Mouse (Mus musculus) forebrain, postnatal 0 days (tissue): ENCODE data around the gene Otulin. TPM values are rescaled to one million over a fixed set of nuclear protein-coding genes. Genes with fewer than 3 reads are reported as not detected.
A peak's percentile ranks its signal among the peaks of the same experiment; 100 is the strongest.

ENCODE experiments used
- ATAC-seq: fragments of 200-750 bp; cut with Nextera tagmentation; 2 replicates; pipeline ENCODE4 v1.8.0; 2017; ENCODE audit warnings: mild to moderate bottlenecking, moderate library complexity
- DNase-seq: peaks from one replicate; pipeline ENCODE4 v3.0.0-alpha.2; 2015
- H3K27ac ChIP-seq: fragments of 300-500 bp; sonication (generic); 2 replicates; pipeline ENCODE4 v1.5.1; 2014; ENCODE audit warnings: low read depth, mild to moderate bottlenecking, antibody characterized with exemption, low read length, moderate library complexity, mixed read lengths
- H3K27me3 ChIP-seq: fragments of 300-500 bp; sonication (generic); 2 replicates; pipeline ENCODE4 v1.6.1; 2014; ENCODE audit warnings: mild to moderate bottlenecking, low read length, mixed read lengths; ENCODE audit not compliant: insufficient read depth
- H3K36me3 ChIP-seq: fragments of 300-500 bp; sonication (generic); 2 replicates; pipeline ENCODE4 v1.6.1; 2014; ENCODE audit warnings: mild to moderate bottlenecking, moderate library complexity; ENCODE audit not compliant: insufficient read depth
- H3K4me1 ChIP-seq: fragments of 300-500 bp; sonication (generic); 2 replicates; pipeline ENCODE4 v1.6.1; 2014; ENCODE audit warnings: antibody characterized with exemption; ENCODE audit not compliant: insufficient read depth
- H3K4me2 ChIP-seq: fragments of 300-500 bp; sonication (generic); 2 replicates; pipeline ENCODE4 v1.6.1; 2014; ENCODE audit warnings: low read depth, mild to moderate bottlenecking, moderate library complexity
- H3K4me3 ChIP-seq: fragments of 300-500 bp; sonication (generic); 2 replicates; pipeline ENCODE4 v1.5.1; 2014; ENCODE audit warnings: low read depth, low read length, mixed read lengths
- H3K9ac ChIP-seq: fragments of 300-500 bp; sonication (generic); 2 replicates; pipeline ENCODE4 v1.6.1; 2014; ENCODE audit warnings: mild to moderate bottlenecking
- H3K9me3 ChIP-seq: fragments of 300-500 bp; sonication (generic); 2 replicates; pipeline ENCODE4 v1.6.1; 2016; ENCODE audit warnings: low read length
- CTCF ChIP-seq: sonication (generic); IDR thresholded peaks from 2 replicates; pipeline ENCODE4 v1.5.1; 2016; ENCODE audit warnings: antibody characterized with exemption, control low read depth, low read depth
- WGBS: fragments of 180-500 bp; shearing (Covaris S2); extraction: QIAGEN DNeasy Blood & Tissue Kit; methylation state at CpG from one replicate; pipeline ENCODE4 v1.1.7; 2014; 5-methylcytosine and 5-hydroxymethylcytosine counted together
- polyA plus RNA-seq: library from polyadenylated mRNA; unstranded; fragments of >200 nt; fragmentation: Nextera tagmentation; extraction: Ambion mirVana; gene quantifications from 2 replicates; pipeline ENCODE4 v1.2.1, GENCODE M21; 2015
- total RNA-seq: library from RNA; depleted of rRNA; stranded (reverse); fragments of >200 nt; gene quantifications from 2 replicates; pipeline ENCODE4 v1.2.3, GENCODE M21; 2014

Otulin gene
- total and polyA plus RNA-seq, 2 experiments from 2014 or later: 25.1 to 27.4 TPM

DNA sequence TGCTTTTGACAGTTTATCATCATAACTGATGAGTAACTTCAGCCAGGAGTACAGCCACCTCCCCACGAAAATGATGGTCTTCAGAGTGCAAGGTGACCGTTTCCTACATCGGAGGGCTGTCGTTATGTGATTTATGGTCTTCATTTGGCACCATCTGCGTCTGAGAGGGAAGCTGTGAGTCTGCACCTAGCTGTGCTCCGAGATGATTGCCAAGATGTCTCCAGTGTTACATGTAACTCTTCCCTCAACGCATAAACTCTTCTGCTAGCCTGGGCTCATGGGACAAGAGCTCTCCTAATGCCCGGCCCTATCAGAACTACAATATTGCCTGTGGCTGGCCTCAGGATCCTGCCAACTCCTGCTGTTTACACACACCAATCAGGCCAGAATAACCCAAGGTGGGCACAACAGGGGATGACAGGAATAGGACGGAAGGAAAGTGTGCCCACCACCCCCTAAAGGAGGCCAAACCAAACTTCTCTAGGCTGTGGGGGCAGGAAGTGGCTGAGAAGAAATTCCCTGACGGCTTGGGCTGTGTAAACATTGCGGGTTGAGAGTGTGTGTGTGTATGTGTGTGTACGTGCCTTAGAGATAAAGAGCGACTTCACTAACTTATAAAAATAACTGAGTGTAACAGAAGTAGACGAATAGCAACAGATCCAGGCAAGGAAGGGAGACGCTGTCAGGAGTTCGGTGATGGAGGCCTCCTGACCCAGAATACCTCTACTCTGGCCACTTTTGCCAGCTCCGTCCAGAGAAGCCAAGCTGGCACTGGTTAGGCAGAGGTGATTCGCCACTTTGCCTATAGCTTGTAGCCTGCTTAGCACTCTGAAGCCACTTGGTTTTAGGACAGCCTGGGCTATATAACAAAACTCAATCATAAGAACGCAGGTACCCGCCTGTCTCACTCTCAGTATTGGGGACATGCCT, 126.4 kb downstream of the Otulin start:
- DNase-seq (no peak), ATAC-seq (no peak)
- Histone ChIP-seq H3K4me3 (no peak overlapping the region), H3K9me3 (no peaks in the 10 kb centered on the region), H3K4me1 (no peaks in the 10 kb centered on the region), H3K27me3 (no peaks in the 10 kb centered on the region), H3K27ac (no peak overlapping the region), H3K4me2 (no peak overlapping the region), H3K36me3 (no peaks in the 10 kb centered on the region), H3K9ac (no peak overlapping the region)
- TF ChIP-seq CTCF: no peak
- WGBS: 84% methylated on average over 20 of the region's 20 CpGs

DNA sequence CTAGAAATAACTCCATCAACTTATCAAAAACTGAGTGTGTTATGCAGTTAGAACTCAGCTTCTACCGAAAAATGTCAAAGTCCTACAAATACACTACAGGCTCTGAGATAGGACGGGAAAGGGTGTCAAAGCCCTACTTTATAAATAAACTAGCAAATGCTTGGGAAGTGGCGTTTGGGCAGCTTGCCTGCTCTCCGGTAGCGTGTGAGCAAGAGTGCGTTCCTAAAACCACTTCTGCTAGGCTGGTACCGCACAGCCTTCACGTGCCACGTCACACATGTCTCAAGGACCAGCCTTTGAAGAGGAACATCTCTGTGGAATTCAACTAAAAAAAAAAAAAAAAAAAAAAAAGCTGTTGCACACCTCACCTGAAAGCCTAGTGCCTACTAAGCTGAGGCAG, 127.3 kb downstream of the Otulin start:
- no peak overlapping the region for H3K9ac ChIP-seq
- H3K9me3 ChIP-seq: no peaks in the 10 kb centered on the region
- no peaks in the 10 kb centered on the region for H3K36me3 ChIP-seq
- no peaks in the 10 kb centered on the region for H3K4me1 ChIP-seq
- 0 out of 2 replicates have a peak overlapping the region, but pooled peaks have one; percentile 5 for H3K27ac ChIP-seq
- peak; percentile 53 for ATAC-seq
- TF ChIP-seq CTCF: no peak
- WGBS: 62% methylated on average over 9 of the region's 9 CpGs
- no peak overlapping the region for H3K4me2 ChIP-seq
- DNase-seq: peak; percentile 37
- no peaks in the 10 kb centered on the region for H3K27me3 ChIP-seq
- no peak overlapping the region for H3K4me3 ChIP-seq

DNA sequence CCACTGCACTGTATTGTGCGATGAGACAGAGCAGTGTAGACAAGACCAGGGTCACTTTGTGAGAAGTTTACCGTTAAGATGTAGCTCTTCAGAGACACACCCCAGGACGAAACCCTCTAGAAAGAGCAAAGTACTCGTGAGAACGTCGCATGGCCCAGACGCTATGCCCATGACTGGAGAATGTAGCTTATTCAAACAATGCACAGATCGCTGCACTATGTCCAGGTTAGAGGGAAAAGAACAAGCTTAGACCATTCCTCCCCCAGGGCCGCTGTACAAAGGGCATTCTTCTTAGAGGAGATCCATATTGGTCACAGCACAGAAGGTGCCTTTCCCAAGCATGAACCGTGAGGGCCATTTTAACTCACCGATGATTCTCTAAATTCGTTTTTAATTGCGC, 128.2 kb downstream of the Otulin start:
- Histone ChIP-seq H3K27ac (no peak overlapping the region), H3K9me3 (no peaks in the 10 kb centered on the region), H3K27me3 (no peaks in the 10 kb centered on the region), H3K4me3 (no peak overlapping the region), H3K4me1 (no peaks in the 10 kb centered on the region), H3K36me3 (no peaks in the 10 kb centered on the region), H3K9ac (no peak overlapping the region), H3K4me2 (no peak overlapping the region)
- TF ChIP-seq CTCF: no peak
- DNase-seq: no peak
- ATAC-seq: no peak
- WGBS: 84% methylated on average over 13 of the region's 13 CpGs

DNA sequence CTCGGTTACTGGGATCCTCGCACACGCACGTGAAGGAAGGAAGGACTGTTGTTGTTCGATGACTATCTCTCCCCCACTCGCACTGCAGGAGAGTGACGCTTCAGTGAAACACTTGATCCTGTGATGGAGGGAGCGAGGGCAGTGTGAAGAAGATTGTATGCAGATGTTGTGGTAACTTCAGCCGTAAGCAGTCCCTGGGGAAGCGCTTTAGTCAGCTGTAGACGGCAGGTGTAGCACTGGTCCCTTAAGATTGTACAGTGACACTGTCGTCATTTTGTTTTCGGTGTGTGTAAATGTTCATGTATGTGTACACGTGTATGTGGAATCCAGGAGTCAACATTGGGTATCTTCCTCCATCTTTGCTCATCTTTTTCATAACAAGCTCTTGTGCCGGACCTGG, 130.1 kb downstream of the Otulin start:
- TF ChIP-seq CTCF: no peak

DNA sequence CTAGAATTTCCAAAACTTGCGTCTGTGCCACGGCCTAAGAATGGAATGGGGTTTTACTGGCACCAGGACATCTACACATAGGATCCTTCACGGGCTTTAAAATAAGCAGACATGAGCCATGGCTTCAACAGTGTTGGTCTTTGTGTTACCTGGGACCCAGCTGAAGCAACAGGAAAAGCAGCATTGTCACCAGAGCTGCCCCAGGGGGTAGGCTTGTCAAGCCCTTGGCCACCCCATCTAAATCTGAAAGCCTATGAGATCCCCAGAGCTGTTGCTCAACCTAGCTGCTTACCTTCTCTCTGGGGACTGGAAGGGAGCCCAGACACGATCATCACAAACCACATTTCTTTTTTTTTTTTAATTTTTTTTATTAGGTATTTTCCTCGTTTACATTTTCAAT, 132.4 kb downstream of the Otulin start:
- no peak for TF ChIP-seq CTCF
- 71% methylated on average over 5 of the region's 5 CpGs for WGBS
- no peaks in the 10 kb centered on the region for H3K36me3 ChIP-seq
- H3K4me2 ChIP-seq: no peak overlapping the region
- no peak overlapping the region for H3K9ac ChIP-seq
- no peaks in the 10 kb centered on the region for H3K27me3 ChIP-seq
- no peaks in the 10 kb centered on the region for H3K9me3 ChIP-seq
- H3K4me1 ChIP-seq: 0 out of 2 replicates have a peak, but pooled peaks cover 19% of the 10 kb centered on the region
- DNase-seq: no peak
- ATAC-seq: no peak
- H3K4me3 ChIP-seq: no peak overlapping the region
- no peak overlapping the region for H3K27ac ChIP-seq

More for the DNA sequence above, 130.1 kb downstream of the Otulin start:
- Histone ChIP-seq H3K4me2 (no peak overlapping the region), H3K9me3 (no peaks in the 10 kb centered on the region), H3K36me3 (no peaks in the 10 kb centered on the region), H3K27me3 (no peaks in the 10 kb centered on the region), H3K4me3 (no peak overlapping the region), H3K27ac (no peak overlapping the region), H3K4me1 (0 out of 2 replicates have a peak, but pooled peaks cover 8% of the 10 kb centered on the region), H3K9ac (no peak overlapping the region)
- no peak for ATAC-seq
- WGBS: 87% methylated on average over 15 of the region's 15 CpGs
- no peak for DNase-seq

DNA sequence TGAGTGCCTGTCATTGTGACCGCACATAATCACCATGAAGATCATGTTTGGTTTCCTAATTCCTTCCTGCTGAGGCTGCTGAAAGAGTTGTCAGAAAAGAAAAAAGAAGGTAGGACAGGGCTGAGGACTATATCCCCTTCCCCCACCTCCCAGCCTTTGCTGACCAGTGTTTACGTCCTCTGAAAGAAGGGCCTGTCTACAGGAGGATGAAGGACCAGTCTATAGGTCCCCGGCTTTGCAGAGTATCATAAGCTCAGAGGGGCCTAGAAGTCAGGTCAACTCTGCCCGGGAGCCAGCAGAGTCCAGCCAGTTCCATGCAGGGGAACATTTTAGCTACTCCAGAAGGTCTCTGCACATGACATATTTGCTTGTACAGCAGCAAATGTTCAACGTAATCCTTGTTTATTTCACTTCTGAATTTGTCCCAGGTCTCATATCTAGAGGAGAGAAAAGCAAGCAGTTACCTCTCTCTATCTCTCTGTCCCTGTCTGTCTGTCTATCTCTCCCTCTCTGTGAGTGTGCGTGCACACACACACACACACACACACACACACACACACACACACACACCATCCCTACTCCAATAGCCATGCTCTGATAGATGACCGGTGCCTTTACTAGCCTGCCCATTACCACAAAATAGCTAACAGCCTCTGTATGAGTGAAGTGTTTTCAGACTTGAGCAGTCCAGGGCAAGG, 133.0 kb downstream of the Otulin start:
- WGBS: 67% methylated on average over 7 of the region's 7 CpGs

More for the DNA sequence above, 133.0 kb downstream of the Otulin start:
- no peaks in the 10 kb centered on the region for H3K9me3 ChIP-seq
- H3K27me3 ChIP-seq: no peaks in the 10 kb centered on the region
- 0 out of 2 replicates have a peak, but pooled peaks cover 19% of the 10 kb centered on the region for H3K4me1 ChIP-seq
- no peak overlapping the region for H3K4me2 ChIP-seq
- DNase-seq (no peak), ATAC-seq (no peak)
- H3K4me3 ChIP-seq: no peak overlapping the region
- no peak overlapping the region for H3K27ac ChIP-seq
- TF ChIP-seq CTCF: no peak
- H3K9ac ChIP-seq: no peak overlapping the region
- H3K36me3 ChIP-seq: no peaks in the 10 kb centered on the region
